Mouse (Mus musculus) olfactory bulb, adult 2 months (tissue): Measurements from ENCODE around the gene Hsd11b1.

Source experiments
- CTCF ChIP-seq: fragments of 200-500 bp; IDR thresholded peaks from 2 replicates; pipeline ENCODE4 v1.5.1; 2012; ENCODE audit warnings: low read depth, mild to moderate bottlenecking, low read length, moderate library complexity; ENCODE audit not compliant: insufficient read depth
- POLR2A ChIP-seq: fragments of 200-500 bp; IDR thresholded peaks from 2 replicates; pipeline ENCODE4 v1.6.1; 2012; ENCODE audit warnings: mild to moderate bottlenecking, low read depth, low read length, moderate library complexity; ENCODE audit not compliant: insufficient read depth

- TF ChIP-seq CTCF (no peak), POLR2A (no peak)
Measured at GRCm38 (mm10) chr1:193173810-193174129, 90.1 kb downstream of the Hsd11b1 start.
